Mouse (Mus musculus) testis, adult 2 months (tissue): Measurements from ENCODE around the gene Gm20671.
"Not testable (repeated sequence)": the region's sequence is repeated elsewhere in the genome, so short reads cannot be mapped to it uniquely, and the experiment has no call there.

ENCODE experiments used
- CTCF ChIP-seq: fragments of 200-500 bp; IDR thresholded peaks from 2 replicates; pipeline ENCODE4 v1.5.1; 2012; ENCODE audit warnings: low read depth, mild to moderate bottlenecking, inconsistent platforms, low read length, moderate library complexity; ENCODE audit not compliant: control insufficient read depth, insufficient read depth, insufficient replicate concordance
- POLR2A ChIP-seq: fragments of 200-500 bp; IDR thresholded peaks from 2 replicates; pipeline ENCODE4 v1.6.1; 2012; ENCODE audit warnings: low read depth, mild to moderate bottlenecking, inconsistent platforms, low read length, moderate library complexity; ENCODE audit not compliant: control insufficient read depth

DNA sequence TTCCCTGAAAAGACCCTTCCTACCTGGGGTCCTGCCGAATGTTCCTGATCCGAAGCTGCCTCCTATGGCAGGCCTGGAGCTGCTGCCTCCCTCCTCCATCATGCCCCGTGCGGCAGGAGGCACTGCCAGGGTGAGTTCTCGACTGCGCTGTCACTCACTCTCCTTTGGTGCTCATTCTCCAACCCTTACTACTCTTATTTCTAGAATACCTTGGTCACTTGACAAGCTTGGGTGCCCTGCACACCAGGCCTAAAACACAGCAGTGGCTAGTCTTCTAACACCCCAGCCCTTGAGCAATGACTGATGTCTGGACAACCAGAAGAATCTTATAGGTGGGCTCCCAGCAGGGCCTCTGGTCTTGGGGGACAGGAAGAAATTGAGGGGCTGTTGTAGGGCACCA is 93.0 kb downstream of the Gm20671 start:
- not testable (repeated sequence) for TF ChIP-seq POLR2A, CTCF
